Mouse (Mus musculus): ENCODE measurements at regions not wholly inside any gene's neighbourhood (a gene's known extent, or its start where the extent isn't known, plus 50 kb on each side); places are given as distances from the start of the nearest gene placed in this dataset.

DNA sequence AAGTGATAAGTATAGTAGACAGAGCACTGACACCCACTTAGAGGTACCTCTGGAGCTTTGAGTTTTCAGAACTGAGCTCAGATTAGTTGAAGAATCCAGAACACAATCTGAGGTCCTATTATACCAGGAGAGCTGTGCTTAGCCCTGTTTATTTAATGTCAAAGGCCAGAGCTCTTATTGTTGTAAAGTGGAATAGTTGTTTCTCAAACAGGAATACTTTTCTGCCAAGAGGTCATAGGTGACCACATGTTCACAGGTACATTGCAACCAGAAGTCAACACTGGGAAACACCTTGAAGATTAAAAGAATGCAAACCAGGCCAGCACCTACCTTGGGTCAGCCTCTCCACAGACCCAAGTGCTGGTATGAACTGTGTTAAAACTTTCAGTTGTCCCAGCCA, 291.9 kb upstream of the 4930412O13Rik start:
- DNase-seq (ENCODE audit: low spot score in 2 of 2), result no peak

DNA sequence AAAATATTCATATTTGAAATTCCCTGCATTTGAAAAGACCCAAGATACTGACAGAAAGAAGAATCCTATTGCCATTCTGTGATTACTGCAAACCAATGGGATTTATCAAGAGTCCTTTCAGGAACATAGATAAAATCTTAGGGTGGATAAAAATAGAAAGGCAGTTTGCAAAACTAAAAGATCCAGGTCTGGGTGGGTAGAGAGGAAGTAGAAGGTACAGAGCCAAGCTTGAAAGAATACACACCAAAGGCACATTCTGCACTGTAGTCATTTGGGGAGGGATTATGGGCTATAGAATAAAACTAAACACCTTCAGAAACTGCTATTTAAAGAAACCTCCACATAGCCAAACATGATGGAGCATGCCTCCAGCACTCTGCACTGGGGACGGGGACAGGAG, 288.5 kb upstream of the 4930412O13Rik start:
- no peak for DNase-seq (ENCODE audit: low spot score in 2 of 2)

DNA sequence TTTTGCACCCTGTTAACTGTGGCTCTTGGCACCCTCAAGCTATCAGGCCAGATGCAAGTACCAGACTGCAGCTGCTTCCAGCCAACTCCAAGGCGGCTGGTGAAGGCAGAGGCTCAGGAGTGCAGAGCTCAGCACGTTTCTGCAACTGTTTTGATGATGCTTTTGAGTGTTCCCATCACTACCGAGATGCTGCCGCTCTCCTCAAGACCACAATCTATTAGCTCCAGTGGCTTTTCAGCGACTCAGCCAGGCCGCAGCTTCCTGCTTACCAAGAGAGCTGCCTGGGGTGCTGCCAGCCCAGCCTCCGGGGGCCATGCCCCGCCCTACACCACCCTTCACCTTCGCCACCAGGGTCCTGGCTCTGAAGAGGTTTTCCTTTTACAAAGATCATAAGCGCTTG, 287.1 kb upstream of the 4930412O13Rik start:
- no peak for DNase-seq (ENCODE audit: low spot score in 2 of 2)

DNA sequence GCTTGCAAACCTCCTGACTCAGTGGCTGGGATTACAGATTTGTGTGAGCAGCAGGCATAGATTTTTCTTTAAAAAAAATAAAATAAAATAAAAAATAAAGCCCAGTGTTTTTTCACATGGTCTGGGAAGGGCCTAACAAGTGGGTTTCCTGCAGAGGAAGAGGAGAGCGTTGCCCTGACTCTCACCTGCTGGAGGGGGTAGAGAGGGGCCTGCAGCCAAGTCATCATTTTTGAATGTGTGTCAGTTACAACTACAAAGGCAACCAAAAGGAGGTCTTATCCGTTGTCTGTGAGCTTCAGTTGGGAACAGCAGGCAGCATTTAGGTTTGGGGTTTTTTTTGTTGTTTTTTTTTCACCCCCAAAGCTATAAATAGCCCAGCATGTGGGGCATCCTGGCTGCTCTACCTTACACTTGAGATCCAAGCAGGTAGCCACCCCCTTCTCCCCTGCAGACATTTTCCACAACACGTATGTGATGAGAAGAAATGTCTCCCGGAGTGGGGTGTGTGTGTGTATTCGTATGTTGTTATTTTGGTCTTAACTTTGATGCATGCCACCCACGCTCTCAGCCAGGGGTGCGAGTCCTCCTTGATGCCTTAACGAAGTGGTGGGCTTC, 285.7 kb upstream of the 4930412O13Rik start:
- DNase-seq (ENCODE audit: low spot score in 2 of 2), result no peak

DNA sequence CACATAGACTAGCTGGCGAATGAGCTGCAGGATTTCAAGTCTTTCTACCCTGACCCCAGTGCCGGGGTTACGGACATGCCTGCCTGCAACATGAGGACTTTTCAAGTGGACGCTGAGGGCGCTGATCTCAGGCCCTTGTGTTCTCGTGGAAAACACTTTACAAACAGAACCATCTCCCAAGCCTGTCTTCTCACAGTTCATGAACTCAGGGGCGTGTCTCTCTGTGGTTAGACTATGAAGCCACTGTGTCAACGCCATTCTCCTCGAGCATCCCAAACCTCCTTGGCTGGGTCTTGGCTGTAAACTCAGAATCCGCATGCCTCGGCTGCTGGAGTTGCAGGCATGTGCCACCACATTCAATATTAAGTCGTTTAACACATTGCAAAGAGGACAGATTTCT, 284.9 kb upstream of the 4930412O13Rik start:
- DNase-seq (ENCODE audit: low spot score in 2 of 2), result no peak

DNA sequence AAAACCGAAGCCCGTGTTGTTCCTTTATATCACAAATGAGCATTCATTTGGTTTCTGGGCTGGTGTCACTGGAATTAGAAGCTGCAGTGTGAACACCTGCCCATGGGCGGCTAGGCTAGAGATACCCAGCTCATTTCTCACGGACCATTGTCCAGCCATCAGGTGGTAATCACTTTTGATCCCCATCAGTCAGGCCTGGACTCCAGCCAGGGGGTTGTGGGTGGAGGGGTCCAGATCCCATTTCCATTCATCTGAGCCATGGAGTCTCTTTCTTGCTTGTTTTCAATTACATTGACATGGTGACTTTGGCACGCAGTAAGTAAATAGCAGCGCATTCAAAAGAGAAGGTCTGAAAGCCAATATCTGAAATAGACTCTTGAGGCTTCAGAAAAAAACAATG, 276.1 kb upstream of the 4930412O13Rik start:
- no peak for DNase-seq (ENCODE audit: low spot score in 2 of 2)

DNA sequence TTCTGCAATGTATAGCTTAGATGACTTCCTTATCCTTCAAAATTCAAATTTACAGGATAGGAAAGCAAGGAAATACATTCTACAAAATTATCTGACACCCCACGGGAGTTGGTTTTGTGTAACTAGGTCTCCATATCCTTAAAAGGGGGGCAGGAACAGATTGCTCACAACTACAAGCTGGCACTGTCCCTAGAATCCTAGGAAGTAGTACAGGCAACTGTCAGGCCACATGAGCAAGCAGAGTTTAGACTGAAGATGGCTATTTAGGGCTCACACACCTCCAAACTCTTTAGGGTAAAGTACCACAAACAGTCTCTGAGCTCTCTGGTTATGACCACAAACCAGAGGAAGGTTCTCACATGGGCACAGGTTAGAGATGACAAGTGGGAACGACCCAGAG, 273.5 kb upstream of the 4930412O13Rik start:
- DNase-seq (ENCODE audit: low spot score in 2 of 2), result no peak

DNA sequence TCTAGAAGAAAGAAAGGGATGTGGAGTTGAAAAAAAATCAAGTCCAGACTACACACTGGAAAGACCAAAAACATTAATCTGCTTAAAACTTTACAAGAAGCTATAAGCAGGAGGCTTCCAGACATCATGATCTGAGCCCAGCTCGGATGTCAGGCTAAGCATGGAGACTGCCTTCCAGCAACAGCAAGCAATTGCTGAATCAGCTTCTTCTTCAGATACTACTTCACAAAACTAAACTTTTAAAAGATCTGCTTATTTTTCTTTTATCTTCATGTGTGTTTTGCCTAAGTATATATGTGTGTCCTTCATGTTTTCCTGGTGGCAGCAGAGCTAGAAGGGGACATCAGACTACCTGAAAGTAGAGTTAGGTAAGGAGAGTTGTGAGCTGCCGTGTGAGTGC, 266.6 kb upstream of the 4930412O13Rik start:
- no peak for DNase-seq (ENCODE audit: low spot score in 2 of 2)

DNA sequence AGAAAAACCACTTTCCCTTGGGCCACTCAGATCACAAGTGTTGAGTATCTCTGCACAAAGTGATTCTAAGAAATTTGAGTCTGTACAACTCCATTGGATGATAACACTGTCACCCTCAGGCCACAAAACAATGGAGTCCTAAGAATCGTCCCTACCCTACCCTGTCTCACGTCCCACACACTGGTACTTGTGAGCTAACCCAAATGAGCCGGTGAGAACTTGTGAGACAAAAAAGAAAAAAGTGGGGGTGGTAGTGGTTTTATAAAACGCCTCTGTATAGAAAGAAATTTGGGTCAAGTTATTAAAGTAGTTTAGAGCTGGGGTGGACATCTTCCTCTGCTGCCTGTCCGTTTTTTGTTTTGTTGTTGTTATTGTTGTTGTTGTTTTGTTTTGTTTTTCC, 264.8 kb upstream of the 4930412O13Rik start:
- no peak for DNase-seq (ENCODE audit: low spot score in 2 of 2)

DNA sequence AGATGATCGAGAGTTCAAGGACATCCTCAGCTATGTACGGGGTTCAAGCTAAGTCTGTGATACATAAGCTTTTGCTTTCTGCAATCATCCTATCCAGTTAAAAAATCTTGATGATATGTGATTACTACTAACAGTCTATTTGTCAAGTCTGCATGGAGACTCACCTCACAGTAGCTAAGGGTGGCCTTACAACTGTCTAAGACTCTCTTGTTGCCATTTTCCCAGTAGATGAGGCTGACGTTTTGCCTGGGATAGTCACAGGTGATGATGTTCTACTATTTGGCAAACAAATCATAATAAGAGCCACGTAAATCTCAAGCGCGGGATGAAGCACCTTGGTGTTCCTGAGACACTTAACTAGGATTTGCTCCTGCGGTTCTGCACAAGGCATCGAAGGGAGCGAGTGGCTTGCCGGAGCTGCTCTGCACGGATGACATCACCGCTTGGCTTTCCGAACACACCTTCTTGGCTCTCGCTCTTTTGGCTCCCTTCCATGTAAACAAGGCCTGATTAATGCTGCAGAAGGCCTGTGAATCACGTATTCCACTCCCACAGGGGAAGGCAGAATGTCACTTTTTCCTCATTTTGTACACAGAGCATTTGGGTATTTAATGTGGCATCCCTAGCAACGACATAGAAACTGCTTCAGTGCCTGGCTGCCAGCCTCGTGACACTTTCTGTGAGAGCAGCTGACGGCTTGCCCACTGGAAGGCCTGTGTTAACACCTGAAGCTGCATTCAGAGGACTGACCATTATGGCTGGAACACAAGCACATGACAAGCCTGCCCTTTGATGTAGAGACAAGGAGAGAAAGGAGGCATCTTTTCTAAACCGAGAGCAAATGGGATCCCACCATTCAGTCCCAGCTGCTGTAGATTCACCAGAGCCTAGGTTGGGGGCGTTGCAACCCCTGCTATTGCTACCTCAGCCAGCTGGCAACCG, 260.5 kb upstream of the 4930412O13Rik start:
- peak; percentile 43 to 68 for DNase-seq (ENCODE audit: low spot score in 2 of 2)

DNA sequence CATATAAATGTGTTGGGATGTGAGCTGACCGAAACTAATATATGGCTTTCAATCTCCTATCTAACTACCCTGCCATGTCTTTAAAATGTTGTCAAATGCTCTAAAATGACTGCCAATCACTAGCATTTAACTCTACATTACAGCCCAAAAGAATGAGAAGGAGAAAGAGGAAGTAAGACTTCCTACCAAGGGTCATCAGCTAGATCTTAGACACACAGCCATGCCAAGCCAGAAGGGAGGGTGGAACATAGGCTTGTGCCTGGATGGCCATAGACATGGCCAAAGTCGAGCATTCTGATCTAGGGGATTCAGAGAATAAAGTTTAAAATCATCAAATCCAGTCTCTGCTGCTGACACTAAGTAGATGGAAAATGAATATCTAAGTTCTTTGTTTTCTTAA, 257.4 kb upstream of the 4930412O13Rik start:
- DNase-seq (ENCODE audit: low spot score in 2 of 2), result no peak

DNA sequence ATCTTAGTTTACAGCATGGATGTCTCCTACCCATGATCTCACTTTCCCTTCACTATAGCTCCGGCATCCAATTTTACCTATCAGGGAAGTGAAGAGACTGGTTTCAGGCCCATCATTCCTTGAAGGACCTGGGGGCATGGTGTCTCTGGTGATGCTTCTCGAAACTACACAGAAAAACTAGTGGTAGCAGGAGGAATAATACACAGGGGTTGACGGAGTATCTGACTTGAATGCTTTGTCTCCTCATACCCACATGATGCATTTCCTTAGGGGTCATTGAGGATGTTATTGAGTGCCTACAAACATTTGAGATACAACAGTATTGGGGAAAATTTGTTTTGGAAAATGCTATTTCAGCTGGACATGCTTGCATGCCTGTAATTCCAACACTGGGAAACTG, 253.0 kb upstream of the 4930412O13Rik start:
- DNase-seq (ENCODE audit: low spot score in 2 of 2), result no peak

DNA sequence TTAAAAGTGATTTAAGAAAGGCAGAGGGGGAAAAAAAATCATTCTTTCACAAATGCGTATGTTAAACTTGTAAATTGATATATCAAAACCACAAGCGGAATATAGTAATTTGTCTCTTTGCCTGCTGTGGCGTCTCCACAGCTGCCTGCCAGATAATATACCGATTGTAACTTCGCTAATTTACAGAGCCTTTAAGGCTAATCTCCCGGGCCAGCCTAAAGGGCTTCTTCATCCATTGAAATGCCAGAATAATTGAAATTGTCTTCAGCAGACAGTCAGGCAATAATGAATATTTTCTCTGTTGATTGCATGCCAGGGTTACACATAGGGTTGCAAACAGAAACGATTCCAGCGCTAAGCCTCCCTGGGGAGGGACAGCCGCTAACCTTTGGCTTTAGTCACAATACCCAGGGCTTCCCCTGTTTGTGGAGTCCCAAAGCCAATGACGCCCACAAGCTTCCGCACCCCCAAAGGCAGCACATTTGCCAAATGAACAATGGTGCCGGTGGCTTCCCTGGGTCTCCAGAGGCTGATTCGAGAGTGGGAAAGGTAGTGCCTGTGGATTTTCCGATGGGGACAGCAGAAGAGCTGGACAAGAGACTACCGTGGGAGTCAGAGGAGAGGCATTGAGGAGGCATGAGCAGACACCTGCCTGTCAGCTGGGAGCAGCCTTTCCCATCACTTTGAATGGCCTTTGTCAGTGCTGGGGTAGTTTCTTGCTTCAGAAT, 248.2 kb upstream of the 4930412O13Rik start:
- no peak for DNase-seq (ENCODE audit: low spot score in 2 of 2)

DNA sequence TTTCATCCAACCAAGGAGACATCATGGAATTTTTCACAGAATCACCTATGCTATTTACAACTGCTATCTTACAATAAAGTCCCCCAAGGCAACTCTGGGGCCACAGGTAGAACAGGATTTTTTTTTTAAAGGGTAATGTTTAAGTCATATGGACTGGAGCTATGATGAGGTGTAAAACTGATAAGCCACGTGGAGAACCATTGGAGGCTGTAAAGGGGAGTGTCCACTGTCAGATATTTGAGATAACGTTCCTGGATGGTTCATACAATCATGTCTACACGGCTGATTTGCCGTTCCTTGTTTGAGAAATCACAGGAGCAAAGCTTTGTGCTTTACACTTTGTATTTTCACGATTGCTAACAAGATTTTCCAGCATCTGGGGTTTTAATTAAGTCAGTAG, 241.8 kb upstream of the 4930412O13Rik start:
- DNase-seq (ENCODE audit: low spot score in 2 of 2), result no peak

DNA sequence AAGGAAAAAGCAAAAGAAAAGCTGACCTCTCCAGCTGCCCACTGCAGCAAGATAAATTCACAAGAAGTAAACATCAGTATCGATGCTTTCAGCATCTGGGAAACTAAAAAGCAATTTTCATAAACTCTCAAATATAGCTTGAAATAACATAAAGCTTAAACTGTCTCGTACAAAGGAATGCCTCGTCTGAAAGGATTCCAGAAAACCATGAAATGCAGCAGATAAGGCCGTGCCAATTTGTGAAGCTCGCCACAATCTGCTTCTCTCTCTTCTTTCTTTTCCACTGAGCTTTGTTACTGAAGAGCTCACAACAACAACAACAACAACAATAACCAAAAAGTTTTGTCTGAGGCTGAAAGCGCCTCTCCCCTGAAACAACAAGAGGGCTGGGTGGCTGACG, 239.4 kb upstream of the 4930412O13Rik start:
- no peak for DNase-seq (ENCODE audit: low spot score in 2 of 2)

DNA sequence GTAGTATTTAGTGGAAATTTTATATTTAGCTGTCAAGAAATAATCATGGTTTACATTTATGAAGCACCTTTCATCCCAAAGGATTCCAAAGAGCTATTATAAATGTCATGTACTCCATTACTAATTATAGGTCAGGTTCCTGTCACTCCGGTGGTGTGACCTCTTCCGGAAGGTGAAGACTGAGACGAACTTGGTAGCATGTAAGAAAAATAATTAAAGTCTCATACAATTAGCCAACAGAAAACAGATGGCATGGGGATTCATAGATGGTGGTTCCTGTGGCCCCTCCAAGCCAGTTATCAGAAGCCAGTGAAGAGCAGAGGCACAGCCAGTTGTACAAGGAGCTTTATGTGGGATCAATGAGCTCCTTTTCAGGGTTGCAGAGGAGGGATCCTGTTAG, 238.6 kb upstream of the 4930412O13Rik start:
- DNase-seq (ENCODE audit: low spot score in 2 of 2), result no peak

DNA sequence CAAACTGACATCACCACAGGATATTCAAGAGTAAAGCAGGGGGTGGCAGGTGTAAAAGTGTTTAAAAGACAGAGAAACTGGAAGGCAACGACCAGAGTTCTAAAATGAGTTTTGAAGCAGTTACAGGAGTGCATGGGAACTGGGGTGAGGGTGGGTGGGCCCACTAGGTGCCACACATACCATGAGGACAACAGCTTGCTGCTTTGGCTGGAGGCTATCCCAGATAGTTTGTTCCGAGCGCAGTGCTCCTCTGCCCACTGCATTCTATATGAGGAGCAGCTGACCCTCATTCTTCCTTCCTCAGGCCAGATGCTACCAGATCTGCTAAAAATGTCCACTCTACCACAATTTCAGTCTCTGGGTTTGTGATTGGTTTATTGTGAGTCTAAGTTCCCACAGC, 234.6 kb upstream of the 4930412O13Rik start:
- DNase-seq (ENCODE audit: low spot score in 2 of 2), result no peak

DNA sequence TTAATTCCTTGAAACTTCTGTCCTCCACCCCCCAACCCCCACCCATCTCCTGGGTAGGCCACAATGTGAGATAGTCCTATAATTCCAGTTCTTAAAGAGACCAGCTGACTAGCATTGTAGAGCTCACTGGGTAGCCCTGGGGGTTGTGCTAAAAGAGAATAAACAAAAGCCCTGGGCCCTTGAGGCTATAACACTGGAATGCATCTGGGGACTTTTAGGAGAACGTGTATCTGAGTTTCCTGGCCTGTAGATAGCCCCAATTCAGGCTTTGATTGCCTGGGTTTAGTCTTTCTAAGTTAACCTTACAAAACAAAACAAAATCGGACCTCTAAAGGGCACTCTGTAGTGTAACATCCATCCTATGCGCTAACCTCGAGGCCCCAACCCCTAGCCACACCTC, 234.1 kb upstream of the 4930412O13Rik start:
- DNase-seq (ENCODE audit: low spot score in 2 of 2), result no peak

DNA sequence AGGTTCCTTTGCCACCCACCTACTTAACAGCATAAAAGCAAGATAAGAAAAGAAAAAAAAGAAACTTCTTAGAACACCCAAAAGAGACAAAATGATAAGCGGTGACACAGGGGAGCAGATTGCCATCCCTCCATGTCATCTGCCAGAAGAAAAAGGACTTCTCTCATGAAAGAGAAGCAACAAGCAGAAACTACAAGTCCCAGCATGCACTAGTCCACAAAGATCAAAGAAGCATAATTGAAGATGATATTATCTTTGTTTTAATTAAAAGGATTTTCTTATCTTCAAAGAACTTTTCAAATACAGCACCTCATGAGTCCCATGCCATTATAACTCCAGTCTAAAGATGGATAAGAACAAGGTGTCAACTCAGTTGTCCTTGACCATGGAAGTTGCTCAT, 231.0 kb upstream of the 4930412O13Rik start:
- DNase-seq (ENCODE audit: low spot score in 2 of 2), result no peak

DNA sequence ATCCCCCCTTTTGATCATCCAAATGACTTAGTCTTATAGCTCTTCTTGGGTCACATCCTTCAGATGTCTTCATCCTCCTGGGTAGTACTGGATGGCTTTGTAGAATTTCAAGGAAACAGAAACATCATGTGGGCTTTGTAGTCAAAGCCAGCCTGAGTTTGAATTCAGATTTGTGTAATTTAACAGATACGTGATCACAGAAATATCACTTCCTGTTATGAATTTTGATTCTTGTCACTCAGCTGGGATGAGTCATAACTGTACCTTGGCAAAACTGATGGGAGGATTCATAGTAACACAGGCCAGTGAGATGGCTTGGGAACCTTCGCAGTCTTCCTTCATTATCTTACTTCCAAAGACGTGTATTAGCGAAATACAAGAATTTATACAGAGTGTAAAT, 222.2 kb upstream of the 4930412O13Rik start:
- no peak for DNase-seq (ENCODE audit: low spot score in 2 of 2)

DNA sequence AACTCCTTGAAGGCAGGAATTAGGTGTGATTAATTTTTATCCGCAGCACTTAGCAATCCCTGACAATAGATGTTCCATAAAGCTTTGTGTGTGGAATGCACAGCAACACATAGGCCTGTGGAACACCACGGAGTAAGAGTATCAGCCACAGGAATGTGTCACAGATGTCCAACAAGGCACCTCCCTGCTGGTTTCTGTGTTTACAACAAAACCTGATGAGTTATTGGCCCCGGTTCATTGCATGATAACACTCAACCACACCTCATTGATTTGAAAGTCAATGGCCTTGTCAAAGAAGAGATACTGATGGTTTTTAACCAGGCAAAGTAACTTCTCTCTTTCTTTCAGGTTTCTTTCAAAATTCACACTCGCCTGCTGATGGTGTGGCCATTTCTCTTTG, 211.4 kb upstream of the 4930412O13Rik start:
- DNase-seq (ENCODE audit: low spot score in 2 of 2), result no peak

DNA sequence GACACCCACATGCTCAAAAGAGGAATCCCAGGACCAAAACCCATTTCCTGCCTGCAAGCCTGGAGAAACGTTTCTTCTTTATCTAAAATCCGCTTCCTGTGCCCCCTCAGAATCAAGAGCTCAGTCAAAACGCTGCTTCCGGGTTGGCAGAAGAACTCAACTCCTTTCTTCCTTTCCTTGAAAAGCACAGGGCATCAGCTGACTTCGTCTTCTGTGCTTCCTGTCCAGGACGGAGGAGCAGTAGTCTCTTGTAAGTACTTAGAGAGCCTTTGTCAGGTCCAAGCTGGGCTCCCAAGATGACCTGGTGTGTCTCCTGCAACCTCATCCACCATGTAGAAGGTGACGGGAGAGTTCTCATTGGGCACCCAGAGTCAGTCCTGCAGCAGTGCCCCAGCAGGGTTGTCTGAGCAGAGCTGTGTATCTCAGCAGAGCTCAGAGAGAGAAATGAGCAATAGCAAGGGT, 199.3 kb upstream of the 4930412O13Rik start:
- DNase-seq (ENCODE audit: low spot score in 2 of 2), result no peak
